Mouse (Mus musculus) lung, embryonic 15.5 days (tissue): Measurements from ENCODE around the gene Saa2. TPM values are rescaled to one million over a fixed set of nuclear protein-coding genes. Genes with fewer than 3 reads are reported as not detected.

Source experiments
- ATAC-seq: fragments of 200-750 bp; cut with Nextera tagmentation; 2 replicates; pipeline ENCODE4 v1.8.0; 2017; ENCODE audit warnings: moderate number of reproducible peaks, borderline replicate concordance; ENCODE audit not compliant: low FRiP score, low TSS enrichment; ENCODE audit errors: extremely low read depth
- H3K27ac ChIP-seq: fragments of 300-500 bp; sonication (generic); 2 replicates; pipeline ENCODE4 v1.5.1; 2015; ENCODE audit warnings: moderate library complexity, mild to moderate bottlenecking, inconsistent platforms
- H3K27me3 ChIP-seq: fragments of 300-500 bp; sonication (generic); 2 replicates; pipeline ENCODE4 v1.6.1; 2015; ENCODE audit warnings: inconsistent platforms
- H3K36me3 ChIP-seq: fragments of 300-500 bp; sonication (generic); 2 replicates; pipeline ENCODE4 v1.6.1; 2015; ENCODE audit warnings: inconsistent platforms
- H3K4me1 ChIP-seq: fragments of 300-500 bp; sonication (generic); 2 replicates; pipeline ENCODE4 v1.6.1; 2015; ENCODE audit warnings: inconsistent platforms
- H3K4me2 ChIP-seq: fragments of 300-500 bp; sonication (generic); 2 replicates; pipeline ENCODE4 v1.6.1; 2015; ENCODE audit warnings: inconsistent platforms, mild to moderate bottlenecking, moderate library complexity
- H3K4me3 ChIP-seq: fragments of 300-500 bp; sonication (generic); 2 replicates; pipeline ENCODE4 v1.5.1; 2015; ENCODE audit warnings: mild to moderate bottlenecking, inconsistent platforms
- H3K9ac ChIP-seq: fragments of 300-500 bp; sonication (generic); 2 replicates; pipeline ENCODE4 v1.6.1; 2015; ENCODE audit warnings: inconsistent platforms
- H3K9me3 ChIP-seq: fragments of 300-500 bp; sonication (generic); 2 replicates; pipeline ENCODE4 v1.6.1; 2016; ENCODE audit warnings: inconsistent platforms
- WGBS: fragments of 180-500 bp; shearing (Covaris S2); methylation state at CpG from one replicate; pipeline ENCODE4 v1.1.7; 2015; 5-methylcytosine and 5-hydroxymethylcytosine counted together
- polyA plus RNA-seq: library from polyadenylated mRNA; unstranded; fragments of >200 nt; fragmentation: Nextera tagmentation; extraction: Ambion mirVana; gene quantifications from 2 replicates; pipeline ENCODE4 v1.2.1, GENCODE M21; 2015

The Saa2 gene
- not detected in 2 replicates for polyA plus RNA-seq

DNA sequence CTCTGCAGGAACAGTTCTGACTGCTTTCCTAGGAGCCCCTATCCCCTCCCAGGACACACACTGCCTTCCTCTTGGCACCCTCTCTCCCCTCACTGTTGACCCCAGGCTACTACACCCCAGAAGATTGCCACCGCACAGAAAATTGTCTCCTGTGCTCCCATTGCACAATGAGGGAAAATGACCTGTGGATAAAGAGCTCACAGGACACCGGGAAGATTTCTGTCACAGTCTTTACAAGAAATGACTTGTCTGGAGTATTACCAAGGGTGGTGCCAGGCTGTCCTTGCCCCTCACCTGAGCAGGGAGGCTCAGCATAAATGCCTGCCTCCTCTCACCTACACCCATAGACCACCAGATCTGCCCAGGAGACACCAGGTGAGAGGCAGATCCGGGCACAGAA, at the start of gene Saa2:
Gene Saa2 (plus strand): TSS at position 301 of the 400 bp plus-strand sequence.
- ATAC-seq = no peak
- H3K27ac ChIP-seq = no peak within 1 kb of the TSS
- H3K4me1 ChIP-seq = 0 out of 2 replicates have a peak, but pooled peaks cover 4% of the 10 kb centered on the region
- no peak within 1 kb of the TSS for H3K4me2 ChIP-seq
- no peaks in the 10 kb centered on the region for H3K9me3 ChIP-seq
- H3K27me3 ChIP-seq = no peaks in the 10 kb centered on the region
- no peaks in the 10 kb centered on the region for H3K36me3 ChIP-seq
- WGBS = 61% methylated on average over 3 of the region's 3 CpGs
- H3K4me3 ChIP-seq = no peak within 1 kb of the TSS
- no peak within 1 kb of the TSS for H3K9ac ChIP-seq

- H3K9ac ChIP-seq = peak within 1 kb of the TSS; percentile 92
- peak within 1 kb of the TSS; percentile 87 for H3K4me3 ChIP-seq
- under 1% methylated on average over 38 of the region's 38 CpGs for WGBS
- no peaks in the 10 kb centered on the region for H3K9me3 ChIP-seq
- peak within 1 kb of the TSS; percentile 55 for H3K4me2 ChIP-seq
- ATAC-seq = peak; percentile 97
- peaks cover 6% of the 10 kb centered on the region; the same call in 1 of the 2 replicates for H3K27me3 ChIP-seq
- H3K36me3 ChIP-seq = peaks cover 16% of the 10 kb centered on the region
- H3K4me1 ChIP-seq = peaks cover 7% of the 10 kb centered on the region; the same call in 1 of the 2 replicates
- H3K27ac ChIP-seq = peak within 1 kb of the TSS; percentile 78
Measured at GRCm38 (mm10) chr7:46710390-46710844, 41.2 kb upstream of the Saa2 start, which contains the start of gene Saal1. Saal1 (minus strand) TSS chr7:46710680.

- Histone ChIP-seq H3K9me3 (no peaks in the 10 kb centered on the region), H3K9ac (no peak overlapping the region), H3K4me1 (peaks cover 21% of the 10 kb centered on the region), H3K27me3 (peaks cover 6% of the 10 kb centered on the region; the same call in 1 of the 2 replicates), H3K27ac (no peak overlapping the region), H3K36me3 (no peaks in the 10 kb centered on the region), H3K4me3 (no peak overlapping the region), H3K4me2 (no peak overlapping the region)
- 56% methylated on average over 6 of the region's 6 CpGs for WGBS
- ATAC-seq = no peak
Measured at GRCm38 (mm10) chr7:46712250-46712649, 39.3 kb upstream of the Saa2 start.

GRCm38 (mm10) chr7:46714518-46714917, 37.1 kb upstream of the Saa2 start:
- H3K36me3 ChIP-seq = no peaks in the 10 kb centered on the region
- 27% methylated on average over 6 of the region's 6 CpGs for WGBS

DNA sequence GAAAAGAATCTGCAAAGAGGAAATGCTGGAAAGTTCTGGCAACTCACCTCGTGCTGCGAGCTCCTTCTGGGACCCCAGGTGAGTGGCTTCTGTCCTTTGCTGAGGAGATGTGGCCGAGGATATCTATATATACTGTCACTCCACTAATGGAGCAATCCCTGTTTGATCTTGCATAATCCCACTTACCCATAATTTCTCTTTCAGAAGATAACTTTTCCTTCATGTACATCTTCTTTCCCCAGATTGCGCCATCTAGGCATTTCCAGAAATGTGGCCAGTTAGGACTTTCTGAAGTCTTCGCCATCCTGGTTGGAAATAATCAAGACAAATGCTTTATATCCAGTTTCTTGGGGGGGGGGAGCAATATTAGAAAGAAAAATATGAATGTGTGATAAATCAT, 36.0 kb upstream of the Saa2 start, which contains the start of gene Saa3:
Gene Saa3 (minus strand): TSS at position 101 of the 400 bp plus-strand sequence.
- Histone ChIP-seq H3K27ac (no peak within 1 kb of the TSS), H3K4me2 (no peak within 1 kb of the TSS), H3K4me3 (no peak within 1 kb of the TSS), H3K36me3 (no peaks in the 10 kb centered on the region), H3K9ac (0 out of 2 replicates have a peak within 1 kb of the TSS, but pooled peaks have one; percentile 2), H3K9me3 (no peaks in the 10 kb centered on the region), H3K27me3 (peaks cover 22% of the 10 kb centered on the region; the same call in 1 of the 2 replicates), H3K4me1 (peaks cover 36% of the 10 kb centered on the region)
- WGBS = 76% methylated on average over 5 of the region's 5 CpGs
- ATAC-seq = no peak

More at GRCm38 (mm10) chr7:46714518-46714917, 37.1 kb upstream of the Saa2 start:
- Histone ChIP-seq H3K4me3 (no peak overlapping the region), H3K9ac (no peak overlapping the region), H3K9me3 (no peaks in the 10 kb centered on the region), H3K27ac (no peak overlapping the region), H3K4me1 (peaks cover 28% of the 10 kb centered on the region), H3K27me3 (peaks cover 22% of the 10 kb centered on the region; the same call in 1 of the 2 replicates), H3K4me2 (no peak overlapping the region)
- no peak for ATAC-seq

- Histone ChIP-seq H3K4me2 (no peak overlapping the region; the same call in 1 of the 2 replicates), H3K9me3 (no peaks in the 10 kb centered on the region), H3K27me3 (peaks cover 22% of the 10 kb centered on the region; the same call in 1 of the 2 replicates), H3K4me3 (no peak overlapping the region), H3K9ac (no peak overlapping the region), H3K36me3 (no peaks in the 10 kb centered on the region), H3K4me1 (peaks cover 36% of the 10 kb centered on the region), H3K27ac (no peak overlapping the region)
- 25% methylated on average over 5 of the region's 5 CpGs for WGBS
- ATAC-seq = no peak
Measured at GRCm38 (mm10) chr7:46716897-46717296, 34.7 kb upstream of the Saa2 start.

DNA sequence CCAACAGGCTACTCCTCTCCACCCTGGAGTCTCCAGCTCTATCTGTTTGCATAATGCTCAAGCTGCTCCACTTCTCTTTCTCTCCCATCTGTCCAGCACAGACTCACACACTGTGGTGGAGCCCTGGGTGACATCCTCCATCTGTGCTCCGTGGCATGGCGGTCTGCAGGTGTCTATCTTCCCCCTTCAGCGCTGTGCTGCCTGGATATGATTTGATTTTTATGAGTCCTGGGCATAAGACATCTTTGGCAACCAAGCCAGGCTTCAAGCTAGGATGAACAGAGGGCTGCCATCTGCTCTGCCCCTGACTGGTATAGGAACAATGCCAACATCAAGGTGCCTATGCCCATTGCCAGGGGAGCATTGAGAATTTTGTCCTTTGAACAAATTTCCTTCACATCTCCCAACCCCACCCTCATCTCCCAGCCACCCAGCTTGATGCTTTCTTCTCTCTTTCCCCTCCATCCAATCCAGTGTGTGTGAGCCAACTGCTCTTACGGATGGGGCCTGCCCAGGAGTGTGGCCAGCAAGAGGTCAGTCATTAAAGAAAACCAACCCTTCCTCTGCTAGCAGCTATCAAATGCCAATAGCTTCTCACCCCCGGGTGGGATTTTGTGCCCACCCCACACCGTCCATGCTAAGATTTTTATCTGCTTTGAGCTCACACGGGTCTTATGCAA, 32.9 kb upstream of the Saa2 start:
- peaks cover 36% of the 10 kb centered on the region for H3K4me1 ChIP-seq
- H3K9me3 ChIP-seq = no peaks in the 10 kb centered on the region
- no peaks in the 10 kb centered on the region for H3K36me3 ChIP-seq
- peaks cover 19% of the 10 kb centered on the region; the same call in 1 of the 2 replicates for H3K27me3 ChIP-seq
- 75% methylated on average over 7 of the region's 7 CpGs for WGBS
- H3K27ac ChIP-seq = no peak overlapping the region
- H3K4me3 ChIP-seq = no peak overlapping the region
- 0 out of 2 replicates have a peak, but pooled peaks have one; percentile 3 for ATAC-seq
- H3K4me2 ChIP-seq = no peak overlapping the region
- no peak overlapping the region for H3K9ac ChIP-seq

DNA sequence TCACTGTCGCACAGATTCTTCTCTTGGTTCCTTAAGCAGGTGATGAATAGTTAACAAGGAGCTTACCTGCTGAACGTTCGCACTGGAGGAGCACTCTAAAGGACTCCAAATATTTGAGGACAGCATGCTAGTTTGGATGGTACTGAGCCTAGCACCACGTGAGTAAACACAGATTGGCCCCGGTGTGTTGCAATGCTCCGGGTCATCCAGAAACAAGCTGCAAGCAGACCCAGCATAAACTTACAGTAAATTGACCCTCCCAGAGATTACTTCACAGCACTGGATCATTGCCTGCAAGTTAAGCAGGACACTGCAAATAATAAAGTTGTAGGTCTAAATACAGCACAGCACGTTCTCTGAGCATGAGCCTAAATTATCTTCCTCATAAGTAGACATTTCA, 32.1 kb upstream of the Saa2 start:
- H3K4me3 ChIP-seq = no peak overlapping the region
- no peak overlapping the region for H3K27ac ChIP-seq
- no peaks in the 10 kb centered on the region for H3K36me3 ChIP-seq
- H3K9me3 ChIP-seq = no peaks in the 10 kb centered on the region
- peaks cover 20% of the 10 kb centered on the region for H3K27me3 ChIP-seq
- 43% methylated on average over 7 of the region's 7 CpGs for WGBS
- H3K4me2 ChIP-seq = no peak overlapping the region
- ATAC-seq = peak; percentile 86
- no peak overlapping the region for H3K9ac ChIP-seq
- peaks cover 36% of the 10 kb centered on the region for H3K4me1 ChIP-seq

DNA sequence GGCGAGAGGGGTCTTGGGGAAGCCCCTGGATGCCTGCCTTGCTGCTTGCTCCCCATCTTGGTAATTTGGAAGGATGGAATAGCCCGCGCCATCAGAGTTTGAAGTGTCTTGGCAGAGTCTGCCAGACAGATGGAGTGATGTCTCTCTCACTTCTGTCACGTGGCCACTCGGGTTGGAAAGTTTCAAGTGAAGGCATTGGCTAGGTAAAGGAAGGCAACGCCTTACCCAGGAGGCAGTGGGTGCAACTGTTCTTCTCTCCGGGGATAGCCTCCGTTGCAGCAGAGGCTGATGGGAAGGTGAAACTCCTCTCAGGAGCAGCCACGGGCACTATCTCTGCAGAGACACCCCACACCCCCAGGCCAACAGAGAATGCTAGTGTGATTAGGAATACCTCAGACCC, 31.1 kb upstream of the Saa2 start:
- ATAC-seq = no peak
- Histone ChIP-seq H3K27ac (no peak overlapping the region), H3K36me3 (no peaks in the 10 kb centered on the region), H3K27me3 (peaks cover 23% of the 10 kb centered on the region), H3K4me3 (no peak overlapping the region), H3K9me3 (no peaks in the 10 kb centered on the region), H3K4me2 (no peak overlapping the region), H3K9ac (no peak overlapping the region), H3K4me1 (peaks cover 36% of the 10 kb centered on the region)
- 57% methylated on average over 9 of the region's 9 CpGs for WGBS

- Histone ChIP-seq H3K27ac (no peak overlapping the region), H3K27me3 (peaks cover 21% of the 10 kb centered on the region), H3K36me3 (no peaks in the 10 kb centered on the region), H3K9ac (no peak overlapping the region), H3K4me3 (no peak overlapping the region), H3K4me1 (peaks cover 18% of the 10 kb centered on the region), H3K4me2 (no peak overlapping the region), H3K9me3 (no peaks in the 10 kb centered on the region)
- ATAC-seq = no peak
- 90% methylated on average over 6 of the region's 6 CpGs for WGBS
Measured at GRCm38 (mm10) chr7:46723354-46723753, 28.2 kb upstream of the Saa2 start.

DNA sequence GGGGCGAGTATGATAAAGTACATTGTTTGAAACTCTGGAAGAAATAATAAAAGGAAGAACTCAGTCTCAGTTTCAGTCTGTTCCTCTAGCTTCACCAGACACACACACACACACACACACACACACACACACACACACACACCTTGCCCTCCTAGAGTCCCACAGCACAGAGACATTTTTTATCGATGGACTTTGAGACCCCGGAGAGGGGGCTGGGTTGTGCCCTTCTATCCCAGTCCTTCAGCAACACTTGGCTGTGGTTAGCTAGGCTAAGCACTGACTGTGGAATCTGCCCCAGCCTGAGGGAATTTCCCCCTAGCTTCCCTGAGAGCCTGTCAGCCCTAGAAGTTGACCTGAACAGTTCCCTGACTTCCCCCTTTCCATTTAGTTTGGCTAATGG, 27.7 kb upstream of the Saa2 start:
- peaks cover 17% of the 10 kb centered on the region for H3K4me1 ChIP-seq
- no peaks in the 10 kb centered on the region for H3K9me3 ChIP-seq
- no peaks in the 10 kb centered on the region for H3K36me3 ChIP-seq
- H3K4me2 ChIP-seq = no peak overlapping the region
- no peak overlapping the region for H3K27ac ChIP-seq
- peaks cover 16% of the 10 kb centered on the region for H3K27me3 ChIP-seq
- H3K9ac ChIP-seq = no peak overlapping the region
- ATAC-seq = no peak
- no peak overlapping the region for H3K4me3 ChIP-seq
- WGBS = 63% methylated on average over 3 of the region's 3 CpGs

GRCm38 (mm10) chr7:46724396-46724795, 27.2 kb upstream of the Saa2 start:
- no peak overlapping the region for H3K9ac ChIP-seq
- peaks cover 11% of the 10 kb centered on the region for H3K4me1 ChIP-seq
- no peak overlapping the region for H3K4me2 ChIP-seq
- ATAC-seq = no peak
- 68% methylated on average over 5 of the region's 5 CpGs for WGBS
- no peak overlapping the region for H3K4me3 ChIP-seq
- H3K9me3 ChIP-seq = no peaks in the 10 kb centered on the region
- no peaks in the 10 kb centered on the region for H3K36me3 ChIP-seq
- peaks cover 11% of the 10 kb centered on the region for H3K27me3 ChIP-seq
- H3K27ac ChIP-seq = no peak overlapping the region
